Mouse (Mus musculus) myocyte (in vitro differentiated cells): ENCODE data around the gene Cblc.

ENCODE experiments used
- E2F4 ChIP-seq: IDR thresholded peaks from one replicate; pipeline ENCODE4 v1.6.1; 2011; ENCODE audit warnings: mild to moderate bottlenecking, control low read depth, moderate library complexity; ENCODE audit not compliant: insufficient read depth
- POLR2A ChIP-seq: IDR thresholded peaks from one replicate; pipeline ENCODE4 v1.6.1; 2011; ENCODE audit warnings: low read depth, mild to moderate bottlenecking, control low read depth, moderate library complexity; ENCODE audit not compliant: insufficient read length
- POLR2AphosphoS2 ChIP-seq: IDR thresholded peaks from one replicate; pipeline ENCODE4 v1.6.1; 2011; ENCODE audit warnings: low read depth, control low read depth; ENCODE audit not compliant: insufficient read length
- TCF12 ChIP-seq: IDR thresholded peaks from one replicate; pipeline ENCODE4 v1.6.1; 2011; ENCODE audit warnings: mild to moderate bottlenecking, control low read depth; ENCODE audit not compliant: poor library complexity, insufficient read depth, severe bottlenecking
- USF1 ChIP-seq: IDR thresholded peaks from one replicate; pipeline ENCODE4 v1.6.1; 2011; ENCODE audit warnings: low read depth, mild to moderate bottlenecking, control low read depth, moderate library complexity

GRCm38 (mm10) chr7:19783630-19784029, 13.0 kb downstream of the Cblc start:
- TF ChIP-seq POLR2A (no peak), E2F4 (no peak), USF1 (no peak), POLR2AphosphoS2 (no peak), TCF12 (no peak)
